Mouse (Mus musculus): Measurements from ENCODE around the gene Hbb-y. TPM values are rescaled to one million over a fixed set of nuclear protein-coding genes. Genes with fewer than 3 reads are reported as not detected.
A peak's percentile ranks its signal among the peaks of the same experiment; 100 is the strongest.

The Hbb-y gene
- total and polyA plus RNA-seq, 3 experiments, result 0.11 TPM; not detected in 2

DNA sequence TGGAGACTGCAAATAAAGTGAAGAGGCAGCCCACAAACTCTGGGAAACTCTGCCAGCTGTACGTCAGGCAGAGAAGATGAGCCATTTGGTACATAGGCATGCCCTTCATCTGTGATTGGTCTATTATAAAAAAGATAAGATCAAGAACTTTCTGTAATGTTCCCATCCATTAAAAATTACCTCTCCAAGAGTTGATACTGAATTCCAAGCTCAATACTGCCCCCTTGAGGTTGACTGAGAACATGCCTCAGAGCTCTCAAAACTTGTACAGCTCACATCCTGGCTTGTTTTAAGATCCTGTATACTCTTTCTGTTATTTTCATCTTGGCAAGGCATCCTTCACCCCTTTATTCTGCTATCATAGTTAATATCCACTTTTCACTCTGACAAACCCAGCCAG lies 46.2 kb downstream of the Hbb-y start (continued):
- TF ChIP-seq NRF1 (IDR thresholded peaks at IDR 0.05; ENCODE audit: insufficient read depth, low read depth, low read length, poor library complexity, severe bottlenecking) (no peak), RCOR1 (IDR thresholded peaks at IDR 0.05; ENCODE audit: low read depth, low read length) (no peak), BHLHE40 (IDR thresholded peaks at IDR 0.05; ENCODE audit: borderline replicate concordance, low read depth, low read length) (0 out of 2 replicates have a peak, but pooled peaks have one; percentile 21), ZNF384 (IDR thresholded peaks at IDR 0.05; ENCODE audit: low read depth, low read length) (peak; percentile 32; the same call in 1 of the 2 replicates)

Other genes starting within 250 kb of the Hbb-y start
Only the 30 nearest of the 31 such genes appear.
- gene Olfr622, start 210.5 kb downstream of the Hbb-y start, total RNA-seq (2012; rRNA removed), result not detected in 2 replicates
- gene Olfr622, start 210.5 kb downstream of the Hbb-y start, polyA plus RNA-seq (2012; ENCODE audit: insufficient read depth in 1 of 2, insufficient read length in 2 of 2, low read depth in 1 of 2, low replicate concordance in 2 of 2, missing spikeins in 1 of 2), result not detected
- not detected in 2 replicates for gene Olfr623, start 189.5 kb downstream of the Hbb-y start, total RNA-seq (2012; rRNA removed)
- not detected for gene Olfr623, start 189.5 kb downstream of the Hbb-y start, polyA plus RNA-seq (2012; ENCODE audit: insufficient read depth in 1 of 2, insufficient read length in 2 of 2, low read depth in 1 of 2, low replicate concordance in 2 of 2, missing spikeins in 1 of 2)
- gene Olfr624, start 182.0 kb downstream of the Hbb-y start, total RNA-seq (2012; rRNA removed), result under 0.01 TPM in 1 of 2 replicates, not detected in the other
- gene Olfr624, start 182.0 kb downstream of the Hbb-y start, polyA plus RNA-seq (2012; ENCODE audit: insufficient read depth in 1 of 2, insufficient read length in 2 of 2, low read depth in 1 of 2, low replicate concordance in 2 of 2, missing spikeins in 1 of 2), result under 1 TPM in 1 of 2 experiments, not detected in 1; 0.04 TPM
- not detected in 2 replicates for gene Olfr625-ps1, start 170.5 kb downstream of the Hbb-y start, total RNA-seq (2012; rRNA removed)
- gene Olfr625-ps1, start 170.5 kb downstream of the Hbb-y start, polyA plus RNA-seq (2012; ENCODE audit: insufficient read depth in 1 of 2, insufficient read length in 2 of 2, low read depth in 1 of 2, low replicate concordance in 2 of 2, missing spikeins in 1 of 2), result not detected
- not detected in 2 replicates for gene Olfr243, start 138.5 kb downstream of the Hbb-y start, total RNA-seq (2012; rRNA removed)
- not detected for gene Olfr243, start 138.5 kb downstream of the Hbb-y start, polyA plus RNA-seq (2012; ENCODE audit: insufficient read depth in 1 of 2, insufficient read length in 2 of 2, low read depth in 1 of 2, low replicate concordance in 2 of 2, missing spikeins in 1 of 2)
- gene Olfr628, start 122.8 kb downstream of the Hbb-y start, total RNA-seq (2012; rRNA removed), result not detected in 2 replicates
- gene Olfr628, start 122.8 kb downstream of the Hbb-y start, polyA plus RNA-seq (2012; ENCODE audit: insufficient read depth in 1 of 2, insufficient read length in 2 of 2, low read depth in 1 of 2, low replicate concordance in 2 of 2, missing spikeins in 1 of 2), result not detected
- not detected in 2 replicates for gene Olfr629, start 108.3 kb downstream of the Hbb-y start, total RNA-seq (2012; rRNA removed)
- not detected for gene Olfr629, start 108.3 kb downstream of the Hbb-y start, polyA plus RNA-seq (2012; ENCODE audit: insufficient read depth in 1 of 2, insufficient read length in 2 of 2, low read depth in 1 of 2, low replicate concordance in 2 of 2, missing spikeins in 1 of 2)
- gene Olfr630, start 95.9 kb downstream of the Hbb-y start, total RNA-seq (2012; rRNA removed), result not detected in 2 replicates
- gene Olfr630, start 95.9 kb downstream of the Hbb-y start, polyA plus RNA-seq (2012; ENCODE audit: insufficient read depth in 1 of 2, insufficient read length in 2 of 2, low read depth in 1 of 2, low replicate concordance in 2 of 2, missing spikeins in 1 of 2), result not detected
- gene Olfr69, start 81.6 kb downstream of the Hbb-y start, total RNA-seq (2012; rRNA removed), result not detected in 2 replicates
- gene Olfr69, start 81.6 kb downstream of the Hbb-y start, polyA plus RNA-seq (2012; ENCODE audit: insufficient read depth in 1 of 2, insufficient read length in 2 of 2, low read depth in 1 of 2, low replicate concordance in 2 of 2, missing spikeins in 1 of 2), result not detected
- not detected in 2 replicates for gene Olfr68, start 73.5 kb downstream of the Hbb-y start, total RNA-seq (2012; rRNA removed)
- gene Olfr68, start 73.5 kb downstream of the Hbb-y start, polyA plus RNA-seq (2012; ENCODE audit: insufficient read depth in 1 of 2, insufficient read length in 2 of 2, low read depth in 1 of 2, low replicate concordance in 2 of 2, missing spikeins in 1 of 2), result not detected
- gene Olfr67, start 61.4 kb downstream of the Hbb-y start, total RNA-seq (2012; rRNA removed), result not detected in 2 replicates
- gene Olfr67, start 61.4 kb downstream of the Hbb-y start, polyA plus RNA-seq (2012; ENCODE audit: insufficient read depth in 1 of 2, insufficient read length in 2 of 2, low read depth in 1 of 2, low replicate concordance in 2 of 2, missing spikeins in 1 of 2), result not detected
- gene Hbb-bt, start 39.2 kb downstream of the Hbb-y start, total RNA-seq (2012; rRNA removed), result 120 and 191 TPM in 2 replicates
- 100 to 1,000 TPM in 1 of 2 experiments, not detected in 1; 118 TPM for gene Hbb-bt, start 39.2 kb downstream of the Hbb-y start, polyA plus RNA-seq (2012; ENCODE audit: insufficient read depth in 1 of 2, insufficient read length in 2 of 2, low read depth in 1 of 2, low replicate concordance in 2 of 2, missing spikeins in 1 of 2)
- gene Hbb-bs, start 25.1 kb downstream of the Hbb-y start, total RNA-seq (2012; rRNA removed), result 79.0 and 138 TPM in 2 replicates
- 100 to 1,000 TPM in 1 of 2 experiments, not detected in 1; 208 TPM for gene Hbb-bs, start 25.1 kb downstream of the Hbb-y start, polyA plus RNA-seq (2012; ENCODE audit: insufficient read depth in 1 of 2, insufficient read length in 2 of 2, low read depth in 1 of 2, low replicate concordance in 2 of 2, missing spikeins in 1 of 2)
- gene Hbb-bh2, start 12.7 kb downstream of the Hbb-y start, total RNA-seq (2012; rRNA removed), result not detected in 2 replicates
- not detected for gene Hbb-bh2, start 12.7 kb downstream of the Hbb-y start, polyA plus RNA-seq (2012; ENCODE audit: insufficient read depth in 1 of 2, insufficient read length in 2 of 2, low read depth in 1 of 2, low replicate concordance in 2 of 2, missing spikeins in 1 of 2)
- gene Hbb-bh1, start 10.1 kb downstream of the Hbb-y start, total RNA-seq (2012; rRNA removed), result not detected in 2 replicates
- gene Hbb-bh1, start 10.1 kb downstream of the Hbb-y start, polyA plus RNA-seq (2012; ENCODE audit: insufficient read depth in 1 of 2, insufficient read length in 2 of 2, low read depth in 1 of 2, low replicate concordance in 2 of 2, missing spikeins in 1 of 2), result under 1 TPM in 1 of 2 experiments, not detected in 1; 0.15 TPM
- gene Olfr66, start 33.0 kb upstream of the Hbb-y start, total RNA-seq (2012; rRNA removed), result not detected in 2 replicates
- not detected for gene Olfr66, start 33.0 kb upstream of the Hbb-y start, polyA plus RNA-seq (2012; ENCODE audit: insufficient read depth in 1 of 2, insufficient read length in 2 of 2, low read depth in 1 of 2, low replicate concordance in 2 of 2, missing spikeins in 1 of 2)
- gene Olfr64, start 41.3 kb upstream of the Hbb-y start, total RNA-seq (2012; rRNA removed), result not detected in 2 replicates
- gene Olfr64, start 41.3 kb upstream of the Hbb-y start, polyA plus RNA-seq (2012; ENCODE audit: insufficient read depth in 1 of 2, insufficient read length in 2 of 2, low read depth in 1 of 2, low replicate concordance in 2 of 2, missing spikeins in 1 of 2), result not detected
- not detected in 2 replicates for gene Olfr65, start 50.3 kb upstream of the Hbb-y start, total RNA-seq (2012; rRNA removed)
- not detected for gene Olfr65, start 50.3 kb upstream of the Hbb-y start, polyA plus RNA-seq (2012; ENCODE audit: insufficient read depth in 1 of 2, insufficient read length in 2 of 2, low read depth in 1 of 2, low replicate concordance in 2 of 2, missing spikeins in 1 of 2)
- not detected in 2 replicates for gene Olfr631, start 75.6 kb upstream of the Hbb-y start, total RNA-seq (2012; rRNA removed)
- gene Olfr631, start 75.6 kb upstream of the Hbb-y start, polyA plus RNA-seq (2012; ENCODE audit: insufficient read depth in 1 of 2, insufficient read length in 2 of 2, low read depth in 1 of 2, low replicate concordance in 2 of 2, missing spikeins in 1 of 2), result not detected
- not detected in 2 replicates for gene Olfr632, start 81.1 kb upstream of the Hbb-y start, total RNA-seq (2012; rRNA removed)
- gene Olfr632, start 81.1 kb upstream of the Hbb-y start, polyA plus RNA-seq (2012; ENCODE audit: insufficient read depth in 1 of 2, insufficient read length in 2 of 2, low read depth in 1 of 2, low replicate concordance in 2 of 2, missing spikeins in 1 of 2), result not detected
- gene Olfr633, start 91.2 kb upstream of the Hbb-y start, total RNA-seq (2012; rRNA removed), result not detected in 2 replicates
- not detected for gene Olfr633, start 91.2 kb upstream of the Hbb-y start, polyA plus RNA-seq (2012; ENCODE audit: insufficient read depth in 1 of 2, insufficient read length in 2 of 2, low read depth in 1 of 2, low replicate concordance in 2 of 2, missing spikeins in 1 of 2)
- gene Olfr635, start 117.9 kb upstream of the Hbb-y start, total RNA-seq (2012; rRNA removed), result not detected in 2 replicates
- gene Olfr635, start 117.9 kb upstream of the Hbb-y start, polyA plus RNA-seq (2012; ENCODE audit: insufficient read depth in 1 of 2, insufficient read length in 2 of 2, low read depth in 1 of 2, low replicate concordance in 2 of 2, missing spikeins in 1 of 2), result not detected
- gene Olfr638, start 145.5 kb upstream of the Hbb-y start, total RNA-seq (2012; rRNA removed), result not detected in 2 replicates
- gene Olfr638, start 145.5 kb upstream of the Hbb-y start, polyA plus RNA-seq (2012; ENCODE audit: insufficient read depth in 1 of 2, insufficient read length in 2 of 2, low read depth in 1 of 2, low replicate concordance in 2 of 2, missing spikeins in 1 of 2), result not detected
- not detected in 2 replicates for gene Olfr639, start 164.1 kb upstream of the Hbb-y start, total RNA-seq (2012; rRNA removed)
- gene Olfr639, start 164.1 kb upstream of the Hbb-y start, polyA plus RNA-seq (2012; ENCODE audit: insufficient read depth in 1 of 2, insufficient read length in 2 of 2, low read depth in 1 of 2, low replicate concordance in 2 of 2, missing spikeins in 1 of 2), result under 1 TPM in 1 of 2 experiments, not detected in 1; 0.03 TPM
- gene Olfr640, start 172.4 kb upstream of the Hbb-y start, total RNA-seq (2012; rRNA removed), result not detected in 2 replicates
- not detected for gene Olfr640, start 172.4 kb upstream of the Hbb-y start, polyA plus RNA-seq (2012; ENCODE audit: insufficient read depth in 1 of 2, insufficient read length in 2 of 2, low read depth in 1 of 2, low replicate concordance in 2 of 2, missing spikeins in 1 of 2)
- not detected in 2 replicates for gene Olfr641, start 182.2 kb upstream of the Hbb-y start, total RNA-seq (2012; rRNA removed)
- not detected for gene Olfr641, start 182.2 kb upstream of the Hbb-y start, polyA plus RNA-seq (2012; ENCODE audit: insufficient read depth in 1 of 2, insufficient read length in 2 of 2, low read depth in 1 of 2, low replicate concordance in 2 of 2, missing spikeins in 1 of 2)
- not detected in 2 replicates for gene Olfr642, start 199.4 kb upstream of the Hbb-y start, total RNA-seq (2012; rRNA removed)
- gene Olfr642, start 199.4 kb upstream of the Hbb-y start, polyA plus RNA-seq (2012; ENCODE audit: insufficient read depth in 1 of 2, insufficient read length in 2 of 2, low read depth in 1 of 2, low replicate concordance in 2 of 2, missing spikeins in 1 of 2), result not detected
- gene 4930516K23Rik, start 208.2 kb upstream of the Hbb-y start, total RNA-seq (2012; rRNA removed), result not detected in 2 replicates
- not detected for gene 4930516K23Rik, start 208.2 kb upstream of the Hbb-y start, polyA plus RNA-seq (2012; ENCODE audit: insufficient read depth in 1 of 2, insufficient read length in 2 of 2, low read depth in 1 of 2, low replicate concordance in 2 of 2, missing spikeins in 1 of 2)
- gene Olfr644, start 218.7 kb upstream of the Hbb-y start, total RNA-seq (2012; rRNA removed), result not detected in 2 replicates
- gene Olfr644, start 218.7 kb upstream of the Hbb-y start, polyA plus RNA-seq (2012; ENCODE audit: insufficient read depth in 1 of 2, insufficient read length in 2 of 2, low read depth in 1 of 2, low replicate concordance in 2 of 2, missing spikeins in 1 of 2), result not detected
- not detected in 2 replicates for gene Olfr645, start 232.2 kb upstream of the Hbb-y start, total RNA-seq (2012; rRNA removed)
- not detected for gene Olfr645, start 232.2 kb upstream of the Hbb-y start, polyA plus RNA-seq (2012; ENCODE audit: insufficient read depth in 1 of 2, insufficient read length in 2 of 2, low read depth in 1 of 2, low replicate concordance in 2 of 2, missing spikeins in 1 of 2)

All from MEL (cell line).